Mouse (Mus musculus) embryonic facial prominence, embryonic 11.5 days (tissue): ENCODE measurements around the gene Tbc1d30. TPM values are rescaled to one million over a fixed set of nuclear protein-coding genes. Genes with fewer than 3 reads are reported as not detected.

Source experiments
- ATAC-seq: fragments of 200-750 bp; cut with Nextera tagmentation; replicated peaks from 2 replicates; pipeline ENCODE4 v1.8.0; 2017; ENCODE audit warnings: low read depth; ENCODE audit not compliant: insufficient number of reproducible peaks, low FRiP score, low TSS enrichment
- DNase-seq: peaks from one replicate; pipeline ENCODE4 v3.0.0-alpha.2; 2015; ENCODE audit warnings: low spot score
- H3K27ac ChIP-seq: fragments of 300-500 bp; sonication (generic); replicated peaks from 2 replicates; pipeline ENCODE4 v1.5.1; 2014; ENCODE audit warnings: mild to moderate bottlenecking, low read depth, low read length, control low read depth
- H3K27me3 ChIP-seq: fragments of 300-500 bp; sonication (generic); 2 replicates; pipeline ENCODE4 v1.6.1; 2014; ENCODE audit warnings: mild to moderate bottlenecking, low read length, moderate library complexity, mixed read lengths; ENCODE audit not compliant: control insufficient read depth, insufficient read depth
- H3K36me3 ChIP-seq: fragments of 300-500 bp; sonication (generic); replicated peaks from 2 replicates; pipeline ENCODE4 v1.6.1; 2014; ENCODE audit warnings: low read depth, mild to moderate bottlenecking, low read length, moderate library complexity, mixed read lengths; ENCODE audit not compliant: control insufficient read depth, insufficient read depth
- H3K4me1 ChIP-seq: fragments of 300-500 bp; sonication (generic); 2 replicates; pipeline ENCODE4 v1.6.1; 2014; ENCODE audit warnings: low read length, mixed read lengths; ENCODE audit not compliant: control insufficient read depth, insufficient read depth
- H3K4me2 ChIP-seq: fragments of 300-500 bp; sonication (generic); 2 replicates; pipeline ENCODE4 v1.6.1; 2014; ENCODE audit warnings: low read depth, mild to moderate bottlenecking, control low read depth, low read length, moderate library complexity
- H3K4me3 ChIP-seq: fragments of 300-500 bp; sonication (generic); 2 replicates; pipeline ENCODE4 v1.5.1; 2014; ENCODE audit warnings: low read depth, low read length, control low read depth
- H3K9ac ChIP-seq: fragments of 300-500 bp; sonication (generic); replicated peaks from 2 replicates; pipeline ENCODE4 v1.6.1; 2014; ENCODE audit warnings: mild to moderate bottlenecking, control low read depth, low read length
- H3K9me3 ChIP-seq: fragments of 300-500 bp; sonication (generic); replicated peaks from 2 replicates; pipeline ENCODE4 v1.6.1; 2016; ENCODE audit warnings: mild to moderate bottlenecking, low read length, inconsistent platforms, mixed read lengths; ENCODE audit not compliant: control insufficient read depth
- WGBS: fragments of 180-500 bp; shearing (Covaris S2); extraction: QIAGEN DNeasy Blood & Tissue Kit; methylation state at CpG from one replicate; pipeline ENCODE4 v1.1.7; 2014; 5-methylcytosine and 5-hydroxymethylcytosine counted together
- polyA plus RNA-seq: library from polyadenylated mRNA; unstranded; fragments of >200 nt; fragmentation: Nextera tagmentation; extraction: Ambion mirVana; gene quantifications from 2 replicates; pipeline ENCODE4 v1.2.1, GENCODE M21; 2014

The Tbc1d30 gene
- polyA plus RNA-seq, result 2.7 TPM in 2 replicates

DNA sequence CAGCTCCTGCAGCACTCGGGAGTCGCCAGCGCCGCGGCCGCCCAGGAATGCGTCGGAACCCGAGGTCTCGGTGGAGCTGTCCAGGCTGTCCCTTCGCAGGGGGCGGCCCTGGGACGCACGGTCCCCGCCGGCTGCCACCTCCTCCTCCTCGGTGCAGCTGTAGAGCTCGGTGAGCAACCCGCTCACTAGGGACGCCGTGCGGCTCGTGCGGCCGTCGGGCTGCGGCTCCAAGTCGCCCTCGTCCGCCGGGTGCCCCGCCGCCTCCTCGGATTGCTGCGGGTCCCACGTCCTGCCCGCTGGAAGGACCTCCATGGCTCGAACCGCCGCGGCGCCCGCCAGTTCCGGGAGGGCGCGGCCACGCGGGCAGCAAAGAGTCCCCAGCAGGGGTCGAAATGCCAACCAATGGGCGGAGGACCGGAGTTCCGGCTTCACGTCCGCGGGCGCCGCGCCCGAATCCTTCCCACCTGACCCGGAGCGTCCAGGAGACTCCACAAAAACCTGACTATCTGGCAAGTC is at the start of gene Tbc1d30:
Tbc1d30 (minus strand) TSS at position 213 of the 516 bp plus-strand sequence.
- no peak within 1 kb of the TSS for H3K27ac ChIP-seq
- WGBS, result under 1% methylated on average over 61 of the region's 61 CpGs

DNA sequence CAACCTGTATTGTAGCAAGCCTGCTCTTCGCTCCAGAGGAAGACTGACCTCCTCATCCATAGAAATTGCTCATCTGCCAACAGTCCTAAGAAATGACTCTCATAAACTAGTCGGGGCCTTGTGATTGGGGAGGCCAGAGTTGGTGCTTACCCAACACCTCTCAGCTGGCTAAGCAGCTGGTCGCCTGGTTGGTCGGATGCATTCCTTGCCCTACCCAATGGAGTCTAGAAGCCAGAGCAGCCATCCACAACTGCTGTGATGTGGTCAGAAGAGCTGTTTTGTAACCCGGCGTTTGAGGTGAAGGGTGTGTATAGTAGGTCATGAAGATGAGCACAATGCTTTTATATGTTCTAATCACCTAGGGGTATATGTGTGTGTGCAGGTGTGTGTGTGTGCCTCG is 47.5 kb upstream of the Tbc1d30 start:
- DNase-seq (no peak), ATAC-seq (no peak; the same call in 1 of the 2 replicates)
- WGBS, result 90% methylated on average over 7 of the region's 7 CpGs

More for the DNA sequence above, at the start of gene Tbc1d30:
- Histone ChIP-seq H3K36me3 (no peaks in the 10 kb centered on the region), H3K27me3 (peaks cover 18% of the 10 kb centered on the region), H3K4me2 (peak within 1 kb of the TSS; percentile 83), H3K4me3 (peak within 1 kb of the TSS; percentile 45), H3K9ac (peak within 1 kb of the TSS; percentile 11; the same call in 1 of the 2 replicates), H3K9me3 (no peaks in the 10 kb centered on the region), H3K4me1 (peaks cover 5% of the 10 kb centered on the region)
- DNase-seq (peak; percentile 43), ATAC-seq (peak; percentile 56)

DNA sequence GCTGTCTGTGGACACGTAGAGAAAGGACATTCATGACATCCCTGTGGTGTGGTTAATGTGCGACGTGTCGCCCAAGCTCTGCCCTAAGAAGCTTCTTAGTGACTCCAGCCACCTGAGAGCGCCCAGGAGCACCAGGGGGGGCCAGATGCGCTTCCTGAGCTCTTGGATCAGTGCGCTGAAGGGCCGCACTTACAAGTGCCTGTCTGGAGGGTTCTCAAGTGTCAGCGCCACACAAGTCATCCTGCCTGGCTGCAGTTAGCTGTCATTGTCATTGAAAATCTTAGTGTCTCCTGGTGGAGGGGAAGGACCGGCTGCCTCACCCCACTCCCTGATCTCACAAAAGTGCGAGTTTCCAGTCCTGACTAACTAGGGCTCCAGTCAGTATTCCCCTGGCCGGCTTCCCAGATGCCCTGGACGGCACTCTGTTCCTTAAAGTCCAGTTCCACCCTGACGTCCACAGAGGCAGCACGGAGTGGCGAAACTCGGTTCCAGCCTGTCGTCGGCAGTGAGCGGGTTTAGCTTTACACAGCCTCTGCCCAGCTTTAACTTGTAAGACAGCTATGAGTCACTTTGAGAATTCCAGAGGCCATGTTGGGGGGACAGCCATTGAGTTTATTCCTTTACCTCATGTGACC is 44.6 kb upstream of the Tbc1d30 start:
- ATAC-seq, result no peak
- Histone ChIP-seq H3K36me3 (peaks cover 6% of the 10 kb centered on the region), H3K9me3 (no peaks in the 10 kb centered on the region), H3K9ac (no peak overlapping the region), H3K4me2 (no peak overlapping the region), H3K27ac (no peak overlapping the region), H3K4me3 (no peak overlapping the region), H3K27me3 (no peaks in the 10 kb centered on the region), H3K4me1 (no peaks in the 10 kb centered on the region)
- no peak for DNase-seq
- WGBS, result 87% methylated on average over 20 of the region's 20 CpGs

More for the DNA sequence above, 47.5 kb upstream of the Tbc1d30 start:
- no peak overlapping the region for H3K4me3 ChIP-seq
- no peaks in the 10 kb centered on the region for H3K4me1 ChIP-seq
- H3K9ac ChIP-seq, result no peak overlapping the region
- H3K36me3 ChIP-seq, result no peaks in the 10 kb centered on the region; the same call in none of the 2 replicates
- no peak overlapping the region for H3K4me2 ChIP-seq
- H3K27me3 ChIP-seq, result no peaks in the 10 kb centered on the region
- H3K27ac ChIP-seq, result no peak overlapping the region
- no peaks in the 10 kb centered on the region for H3K9me3 ChIP-seq

DNA sequence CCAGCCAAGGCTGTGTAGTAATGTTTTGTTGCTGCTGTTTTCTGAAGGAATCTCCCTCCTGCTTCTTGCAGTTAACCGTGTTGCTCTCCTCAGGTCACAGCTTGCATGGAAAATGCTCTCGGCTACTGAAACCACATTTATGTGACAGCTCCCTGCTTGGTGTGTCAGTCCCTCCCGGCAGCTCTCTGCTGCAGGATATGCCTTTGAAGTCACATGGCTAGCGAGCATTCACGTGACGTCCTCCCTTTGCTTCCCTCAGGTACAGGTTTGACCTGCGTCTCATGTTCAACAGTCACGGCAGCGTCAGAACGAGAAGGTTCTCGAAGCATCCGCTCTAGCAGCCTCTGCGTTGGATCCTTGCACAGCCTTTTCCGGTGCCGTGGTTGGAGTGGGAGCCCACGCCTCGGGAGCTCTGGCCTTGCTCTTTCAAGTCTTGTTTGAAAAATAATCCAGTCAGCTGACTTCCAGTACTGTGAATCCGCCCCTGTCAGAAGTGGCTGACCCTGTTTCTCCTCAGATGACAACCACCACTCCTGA is 43.8 kb upstream of the Tbc1d30 start:
- Histone ChIP-seq H3K27me3 (no peaks in the 10 kb centered on the region), H3K4me2 (no peak overlapping the region), H3K27ac (no peak overlapping the region; the same call in 1 of the 2 replicates), H3K36me3 (peaks cover 6% of the 10 kb centered on the region), H3K4me3 (no peak overlapping the region), H3K9me3 (no peaks in the 10 kb centered on the region), H3K9ac (no peak overlapping the region), H3K4me1 (no peaks in the 10 kb centered on the region)
- DNase-seq (no peak), ATAC-seq (no peak)
- 86% methylated on average over 18 of the region's 18 CpGs for WGBS

DNA sequence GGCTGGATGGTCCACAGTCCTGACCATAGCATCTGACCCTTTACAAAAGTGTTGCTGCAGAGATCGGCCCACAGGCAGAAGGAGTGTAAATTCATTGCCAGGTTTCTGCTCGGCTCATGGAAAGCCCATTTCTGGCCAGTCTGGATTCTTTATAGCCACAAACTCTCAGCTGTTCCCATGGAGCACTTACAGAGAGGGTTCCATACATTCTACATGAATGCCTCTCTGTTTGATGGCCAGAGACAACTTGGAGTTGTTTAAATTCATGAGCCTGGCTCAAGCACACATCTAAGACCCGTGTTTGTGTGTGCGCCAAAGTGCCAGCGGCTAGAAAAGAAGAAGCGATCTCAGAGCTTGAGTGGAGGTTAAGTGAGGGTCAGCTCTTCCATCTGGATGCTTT is 43.2 kb upstream of the Tbc1d30 start:
- Histone ChIP-seq H3K27ac (no peak overlapping the region; the same call in 1 of the 2 replicates), H3K9me3 (no peaks in the 10 kb centered on the region), H3K36me3 (peaks cover 6% of the 10 kb centered on the region), H3K9ac (no peak overlapping the region), H3K4me1 (no peaks in the 10 kb centered on the region), H3K4me3 (no peak overlapping the region), H3K4me2 (no peak overlapping the region), H3K27me3 (no peaks in the 10 kb centered on the region)
- DNase-seq (no peak), ATAC-seq (no peak)
- 84% methylated on average over 6 of the region's 6 CpGs for WGBS

DNA sequence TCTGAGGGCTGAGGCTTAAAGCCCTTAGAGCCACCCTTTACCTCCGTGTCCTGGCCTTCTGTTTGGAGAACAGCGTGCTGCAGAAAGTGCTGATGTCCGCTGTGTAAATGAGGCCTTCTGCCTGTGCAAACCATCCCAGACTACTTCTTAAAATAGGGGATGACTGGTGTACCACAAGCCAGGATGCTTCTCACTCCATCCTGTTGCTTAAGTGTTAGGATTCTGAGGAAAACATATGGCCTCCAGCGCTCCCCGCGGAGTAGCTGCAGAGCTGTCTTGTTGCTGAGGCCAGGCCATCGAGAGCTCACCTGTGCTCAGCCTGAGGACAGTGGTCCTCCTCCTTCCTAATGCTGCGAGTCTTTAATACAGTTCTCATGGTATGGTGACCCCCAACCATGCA is 40.8 kb upstream of the Tbc1d30 start:
- peaks cover 6% of the 10 kb centered on the region for H3K36me3 ChIP-seq

DNA sequence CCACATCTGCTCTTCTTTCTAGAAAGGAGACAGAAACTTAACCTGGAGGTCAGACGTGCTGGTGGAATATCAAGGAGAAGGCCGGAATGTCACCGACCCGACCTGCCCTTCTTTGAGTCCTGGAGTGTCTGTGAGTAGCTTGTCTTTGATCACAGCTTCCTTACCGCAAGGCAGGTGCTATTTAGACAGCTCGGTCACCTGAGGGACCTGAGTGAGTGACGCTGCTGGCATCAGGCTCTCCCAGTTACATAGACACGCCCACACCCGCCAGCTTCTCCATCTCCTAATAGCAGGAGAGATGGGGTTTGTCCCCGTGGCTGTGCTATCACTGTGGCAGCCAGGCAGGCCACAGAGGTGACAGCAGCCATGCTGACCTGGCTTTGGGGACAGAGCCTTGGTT is 39.5 kb upstream of the Tbc1d30 start:
- H3K36me3 ChIP-seq, result peaks cover 6% of the 10 kb centered on the region
- no peak overlapping the region for H3K9ac ChIP-seq
- peaks cover 2% of the 10 kb centered on the region; the same call in 1 of the 2 replicates for H3K4me1 ChIP-seq
- no peak overlapping the region for H3K27ac ChIP-seq
- H3K9me3 ChIP-seq, result no peaks in the 10 kb centered on the region
- H3K4me3 ChIP-seq, result no peak overlapping the region
- no peaks in the 10 kb centered on the region for H3K27me3 ChIP-seq
- no peak overlapping the region for H3K4me2 ChIP-seq
- no peak for ATAC-seq
- no peak for DNase-seq
- 75% methylated on average over 10 of the region's 10 CpGs for WGBS

More for the DNA sequence above, 40.8 kb upstream of the Tbc1d30 start:
- H3K9me3 ChIP-seq, result no peaks in the 10 kb centered on the region
- H3K4me1 ChIP-seq, result no peaks in the 10 kb centered on the region
- no peak overlapping the region for H3K27ac ChIP-seq
- ATAC-seq, result no peak
- H3K4me2 ChIP-seq, result no peak overlapping the region
- no peak overlapping the region for H3K9ac ChIP-seq
- H3K27me3 ChIP-seq, result no peaks in the 10 kb centered on the region
- no peak overlapping the region for H3K4me3 ChIP-seq
- DNase-seq, result no peak
- WGBS, result 95% methylated on average over 8 of the region's 8 CpGs

DNA sequence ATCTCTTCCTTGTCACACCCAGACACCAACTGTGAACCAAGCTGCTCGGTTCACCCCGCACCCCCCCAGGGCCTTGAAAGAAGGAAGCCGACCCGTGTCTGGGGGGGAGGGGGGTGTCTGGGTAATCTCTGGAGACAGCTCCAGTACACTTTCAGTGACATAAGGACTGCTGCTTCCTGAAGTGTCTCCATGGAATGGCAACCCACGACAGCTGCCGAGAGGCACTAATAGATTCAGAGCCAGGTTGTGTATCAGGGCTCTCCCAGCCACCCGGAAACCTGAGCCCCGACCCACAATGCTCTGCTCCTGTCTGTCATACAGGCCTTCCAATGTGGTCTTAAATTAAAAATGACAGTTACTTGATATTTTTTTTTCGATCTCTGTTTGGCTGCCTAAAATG is 35.3 kb upstream of the Tbc1d30 start:
- ATAC-seq, result peak; percentile 78
- DNase-seq, result peak; percentile 74
- Histone ChIP-seq H3K9ac (no peak overlapping the region), H3K4me1 (peaks cover 2% of the 10 kb centered on the region; the same call in 1 of the 2 replicates), H3K4me2 (no peak overlapping the region), H3K4me3 (no peak overlapping the region), H3K36me3 (peaks cover 10% of the 10 kb centered on the region), H3K27me3 (no peaks in the 10 kb centered on the region), H3K27ac (no peak overlapping the region), H3K9me3 (no peaks in the 10 kb centered on the region)
- WGBS, result 40% methylated on average over 9 of the region's 9 CpGs
